Mouse (Mus musculus) T-helper 17 cell (primary cell): ENCODE data around the gene Ppp6r2.

Source experiments
- in situ Hi-C, 2 experiments: fragments of 300-600 bp; cut with MboI, MseI; formaldehyde crosslinking; loops; 1 replicate in 1 of 2; 2 replicates in 1 of 2; pipeline ENCODE4 v1.15.1; 2025; ENCODE audit warnings: high pct_unique_total_duplicates in 2 of 2

Ppp6r2 gene

GRCm38 (mm10) chr15:89241025-89241424 lies 29.7 kb downstream of the Ppp6r2 start:
- in situ Hi-C loops = loop anchor here in 1 of 2 experiments (10.0 to 25.0 kb wide), 2 partner anchors 1404 to 1526 kb away; no protein-coding TSS in a partner anchor

DNA sequence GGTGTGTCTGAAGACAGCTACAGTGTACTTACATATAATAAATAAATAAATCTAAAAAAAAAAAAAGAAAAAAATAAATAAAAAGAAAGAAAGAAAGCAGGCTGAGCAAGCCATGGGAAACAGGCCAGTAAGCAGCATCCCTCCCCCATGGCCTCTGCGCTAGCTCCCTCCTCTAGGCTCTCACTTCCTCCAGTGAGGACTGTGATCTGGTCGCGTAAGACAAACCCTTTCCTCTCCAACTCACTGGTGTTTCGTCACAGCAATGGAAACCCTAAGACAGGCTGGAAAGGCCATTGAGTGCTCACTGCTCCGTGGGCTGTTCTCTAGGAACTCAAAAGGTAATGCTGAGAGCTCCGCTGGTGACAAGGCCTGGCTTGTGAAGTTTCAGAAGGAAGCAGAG lies 37.7 kb downstream of the Ppp6r2 start:
- in situ Hi-C loops = loop anchor here in 1 of 2 experiments (10.0 to 25.0 kb wide), 2 partner anchors 1412 to 1534 kb away; no protein-coding TSS in a partner anchor

- in situ Hi-C loops = no loop called here
Measured at GRCm38 (mm10) chr15:89255330-89255729, 44.0 kb downstream of the Ppp6r2 start.

GRCm38 (mm10) chr15:89258997-89259396 lies 47.6 kb downstream of the Ppp6r2 start:
- in situ Hi-C loops = no loop called here

DNA sequence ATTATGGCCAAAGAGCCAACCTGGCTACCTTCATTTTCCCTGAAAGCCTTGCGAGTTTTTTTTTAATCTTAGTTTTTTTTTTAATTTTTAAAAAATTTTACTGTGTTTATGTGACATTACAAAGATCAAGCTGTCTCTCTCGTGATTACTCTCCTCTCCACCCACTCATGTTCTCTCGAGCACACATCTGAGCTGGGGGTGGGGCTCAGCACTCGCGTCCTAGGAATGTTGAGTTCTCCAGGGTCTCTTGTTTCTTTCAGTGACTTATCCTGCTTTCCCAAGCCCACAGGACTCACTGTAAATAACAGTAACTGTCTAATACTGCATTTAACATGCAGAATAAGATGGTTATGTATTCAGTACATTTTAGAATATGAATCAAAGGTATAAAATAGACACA lies 53.1 kb downstream of the Ppp6r2 start:
- in situ Hi-C loops = loop anchor here in 1 of 2 experiments (10.0 kb wide), 1 partner anchor 690 kb away; no protein-coding TSS in a partner anchor

DNA sequence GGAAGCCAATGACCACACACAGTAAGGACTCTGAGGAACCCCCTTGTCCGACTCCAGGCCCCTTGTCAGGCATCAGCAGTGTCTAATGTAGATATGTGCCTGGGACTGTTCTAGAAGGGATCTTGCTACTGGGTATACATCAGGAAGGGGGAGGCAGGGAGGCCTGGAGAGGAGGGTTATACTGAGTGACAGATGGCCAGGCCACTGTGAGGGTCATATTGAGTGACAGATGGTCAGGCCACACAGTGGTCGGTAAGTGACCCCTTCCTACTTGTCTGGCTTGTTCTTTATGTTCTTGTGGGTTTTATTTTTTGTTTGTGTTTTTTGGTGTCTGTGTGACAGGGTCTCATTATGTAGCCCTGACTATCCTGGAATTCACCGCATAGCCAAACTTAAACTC lies 64.1 kb downstream of the Ppp6r2 start:
- in situ Hi-C loops = no loop called here

GRCm38 (mm10) chr15:89277366-89277765 lies 66.0 kb downstream of the Ppp6r2 start:
- in situ Hi-C loops = no loop called here

GRCm38 (mm10) chr15:89282546-89282945 lies 71.2 kb downstream of the Ppp6r2 start:
- in situ Hi-C loops = no loop called here

GRCm38 (mm10) chr15:89284094-89284493 lies 72.7 kb downstream of the Ppp6r2 start:
- in situ Hi-C loops = no loop called here

DNA sequence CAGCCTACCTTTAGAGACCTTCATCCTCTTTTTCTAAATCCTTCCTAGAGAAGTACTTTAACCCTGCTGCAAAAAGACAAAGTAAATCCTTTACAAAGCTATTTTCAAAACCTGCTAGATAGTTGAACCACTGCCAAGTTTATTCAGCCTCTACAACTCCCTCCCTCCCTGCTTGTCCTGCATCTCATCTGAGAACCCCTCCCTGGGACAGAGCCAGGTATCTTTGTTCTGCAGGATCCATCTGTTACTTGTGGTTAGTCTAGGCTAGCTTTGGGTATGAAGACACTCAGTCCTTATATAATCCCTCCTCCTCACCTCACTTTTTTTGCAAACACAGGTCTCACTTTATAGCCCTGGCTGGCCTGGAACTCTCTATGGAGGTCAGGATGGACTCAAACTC lies 73.7 kb downstream of the Ppp6r2 start:
- in situ Hi-C loops = no loop called here

DNA sequence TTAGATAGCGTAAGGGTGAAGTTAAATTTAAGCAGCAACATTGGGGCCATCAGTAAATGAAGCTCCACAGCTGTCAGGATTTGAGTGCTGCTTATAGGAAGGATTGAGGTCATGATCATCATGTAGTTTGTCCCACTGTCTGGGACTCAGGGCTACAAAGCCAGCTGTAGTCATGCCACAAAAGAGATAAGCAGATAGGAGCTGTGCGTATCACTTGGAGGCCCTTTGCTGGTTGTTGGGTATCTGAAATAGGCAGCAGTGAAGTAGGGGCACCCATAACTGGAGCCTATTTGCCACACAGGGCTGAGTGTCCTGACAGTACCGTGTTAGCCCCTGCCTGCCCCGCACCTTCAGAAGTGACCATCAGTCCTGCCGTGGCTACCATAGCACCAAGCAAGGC lies 74.1 kb downstream of the Ppp6r2 start:
- in situ Hi-C loops = no loop called here

- in situ Hi-C loops = no loop called here
Measured at GRCm38 (mm10) chr15:89286114-89286513, 74.8 kb downstream of the Ppp6r2 start.

GRCm38 (mm10) chr15:89286582-89286981 lies 75.2 kb downstream of the Ppp6r2 start:
- in situ Hi-C loops = no loop called here

GRCm38 (mm10) chr15:89288227-89288767 lies 76.9 kb downstream of the Ppp6r2 start:
- in situ Hi-C loops = no loop called here

- in situ Hi-C loops = no loop called here
Measured at GRCm38 (mm10) chr15:89289455-89289854, 78.1 kb downstream of the Ppp6r2 start.

DNA sequence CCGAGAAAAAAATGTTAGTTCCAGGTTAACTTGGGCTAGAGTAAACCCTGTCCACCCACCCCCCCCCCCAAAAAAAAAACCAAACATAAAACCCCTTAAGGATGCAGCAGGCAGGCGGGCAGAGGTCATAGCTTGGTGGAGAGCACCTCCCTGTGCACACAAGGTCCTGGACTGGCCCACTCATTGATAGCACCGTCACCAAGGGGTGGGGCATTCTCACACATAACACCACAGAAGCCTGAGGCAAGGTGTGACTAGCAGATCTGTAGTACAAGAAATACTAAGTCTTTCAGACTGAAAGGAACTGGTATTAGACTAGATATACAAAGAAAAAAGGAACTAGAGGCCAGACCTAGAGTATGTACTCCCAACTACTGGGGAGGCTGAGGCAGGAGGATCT lies 80.2 kb downstream of the Ppp6r2 start:
- in situ Hi-C loops = no loop called here

DNA sequence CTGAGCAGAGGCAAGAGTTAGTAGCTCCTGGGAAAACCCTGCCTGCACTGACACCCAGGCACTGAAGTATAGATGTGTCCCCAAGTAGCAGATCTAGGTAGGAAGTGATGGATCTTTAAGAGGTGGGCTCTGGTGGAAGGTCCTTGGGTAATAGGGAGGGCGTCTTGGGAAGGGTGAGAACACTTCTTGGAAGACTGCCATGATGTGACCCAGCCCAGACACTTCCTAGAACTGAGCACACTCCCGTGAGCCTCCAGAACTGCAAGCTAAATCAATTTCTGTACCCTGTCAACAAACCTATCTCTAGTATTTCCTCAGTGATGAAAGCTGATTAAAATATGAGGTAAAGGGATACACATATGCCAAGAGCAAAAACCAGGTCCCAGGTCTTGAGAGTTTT lies 81.4 kb downstream of the Ppp6r2 start:
- in situ Hi-C loops = no loop called here

GRCm38 (mm10) chr15:89293778-89294177 lies 82.4 kb downstream of the Ppp6r2 start:
- in situ Hi-C loops = no loop called here

GRCm38 (mm10) chr15:89295580-89296165 lies 84.3 kb downstream of the Ppp6r2 start:
- in situ Hi-C loops = no loop called here

GRCm38 (mm10) chr15:89296465-89296864 lies 85.1 kb downstream of the Ppp6r2 start:
- in situ Hi-C loops = no loop called here

DNA sequence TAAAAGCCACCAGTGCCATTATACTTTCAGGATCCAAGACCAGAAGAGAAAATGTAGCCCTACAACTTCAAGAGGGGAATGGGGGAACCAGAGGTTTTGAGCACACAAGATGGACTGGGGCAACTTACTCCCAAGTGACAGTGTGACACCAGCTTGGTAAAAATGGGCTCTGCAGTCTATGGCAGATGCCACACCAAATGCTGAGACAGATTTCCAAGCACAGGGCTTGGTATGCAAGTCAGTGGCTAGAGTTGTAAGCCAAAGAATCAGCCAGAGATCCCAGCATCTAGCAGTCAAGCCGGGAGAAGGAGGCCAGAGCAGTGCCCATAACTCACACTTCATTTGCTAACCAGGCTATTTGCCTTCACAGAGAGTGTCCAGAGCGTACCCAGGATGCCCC lies 86.3 kb downstream of the Ppp6r2 start:
- in situ Hi-C loops = no loop called here

GRCm38 (mm10) chr15:89300180-89300579 lies 88.8 kb downstream of the Ppp6r2 start:
- in situ Hi-C loops = no loop called here

- in situ Hi-C loops = no loop called here
Measured at GRCm38 (mm10) chr15:89300600-89300999, 89.2 kb downstream of the Ppp6r2 start.

GRCm38 (mm10) chr15:89305966-89306365 lies 94.6 kb downstream of the Ppp6r2 start:
- in situ Hi-C loops = no loop called here
